Mouse (Mus musculus) adrenal gland, adult 8-10 months (tissue): ENCODE data around the gene Copz1. TPM values are rescaled to one million over a fixed set of nuclear protein-coding genes. Genes with fewer than 3 reads are reported as not detected.

Experiments
- DNase-seq: peaks from one replicate; pipeline ENCODE4 v3.0.0; 2022
- microRNA-seq, 2 experiments: library from miRNA; unstranded; fragments of <30 nt; microRNA quantifications; one replicate each; pipeline ENCODE4 v1.2.0; 2022
- total RNA-seq, 4 experiments: library from RNA; stranded (reverse); gene quantifications; 2 replicates each; pipeline ENCODE4 v1.2.4; 2022

Gene Copz1
- total RNA-seq, 4 experiments from 2014 or later, result 156 to 167 (median 161) TPM

DNA sequence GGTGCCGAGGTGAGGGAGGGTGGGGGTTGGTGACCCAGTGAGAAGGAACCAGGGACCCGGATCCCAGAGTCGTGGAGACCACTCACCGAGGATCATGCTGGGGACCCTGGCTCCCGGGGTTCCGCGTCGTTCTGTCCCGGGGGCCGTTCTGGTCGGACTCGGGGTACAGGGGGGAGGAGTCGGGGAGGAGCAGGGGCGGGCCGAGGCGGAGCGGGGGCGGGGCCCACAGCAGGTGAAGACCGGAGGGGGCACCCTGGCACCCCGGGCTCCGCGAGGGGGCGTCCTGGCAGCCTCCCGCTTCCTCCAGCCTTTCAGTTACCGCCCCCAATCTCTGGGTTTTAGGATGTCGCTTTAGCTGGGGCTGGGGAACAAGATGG lies 67.4 kb downstream of the Copz1 start, which contains the start of gene Zfp385a:
Gene Zfp385a, minus strand, starts transcription at position 133 of the 377 bp plus-strand sequence.
- DNase-seq, result no peak

DNA sequence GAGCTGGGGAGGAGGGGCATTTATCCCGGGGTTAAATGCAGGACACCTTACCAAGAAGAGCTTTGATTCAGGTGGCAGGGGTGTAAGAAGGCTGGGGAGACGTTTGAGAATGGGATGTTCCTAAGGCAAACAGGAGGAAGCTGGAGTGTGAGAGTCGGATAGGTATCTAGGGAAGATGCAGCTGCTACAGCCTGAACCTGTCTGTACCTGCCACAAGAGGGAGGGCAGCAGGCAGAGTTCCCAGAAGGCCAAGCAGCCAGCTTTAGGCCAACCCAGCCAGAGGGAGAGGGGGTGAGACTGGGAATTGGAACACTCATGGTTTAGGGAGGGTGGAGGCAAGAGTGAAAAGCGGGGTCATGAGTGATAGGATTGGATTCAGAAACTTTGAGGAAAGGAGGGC lies 68.3 kb downstream of the Copz1 start:
- no peak for DNase-seq

DNA sequence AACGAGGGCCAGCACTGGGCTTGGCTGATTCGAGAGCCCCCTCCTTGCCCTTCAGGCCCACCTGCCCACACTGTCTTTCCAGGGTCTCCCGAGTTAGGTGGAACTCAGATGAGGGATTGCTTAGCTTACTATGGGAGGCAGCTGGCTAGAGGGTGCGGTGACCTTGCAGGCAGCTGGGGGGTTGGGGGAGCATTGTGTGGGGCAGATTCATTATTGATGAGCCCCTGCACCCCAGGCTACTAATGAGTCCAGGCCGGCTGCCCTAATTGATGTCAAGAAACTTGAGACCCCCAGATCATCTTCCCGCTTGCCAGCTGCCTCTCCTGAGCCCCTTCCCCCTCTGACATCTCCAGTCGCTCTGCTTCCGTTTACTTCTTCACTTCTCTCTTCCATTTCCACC lies 69.0 kb downstream of the Copz1 start:
- DNase-seq, result no peak

DNA sequence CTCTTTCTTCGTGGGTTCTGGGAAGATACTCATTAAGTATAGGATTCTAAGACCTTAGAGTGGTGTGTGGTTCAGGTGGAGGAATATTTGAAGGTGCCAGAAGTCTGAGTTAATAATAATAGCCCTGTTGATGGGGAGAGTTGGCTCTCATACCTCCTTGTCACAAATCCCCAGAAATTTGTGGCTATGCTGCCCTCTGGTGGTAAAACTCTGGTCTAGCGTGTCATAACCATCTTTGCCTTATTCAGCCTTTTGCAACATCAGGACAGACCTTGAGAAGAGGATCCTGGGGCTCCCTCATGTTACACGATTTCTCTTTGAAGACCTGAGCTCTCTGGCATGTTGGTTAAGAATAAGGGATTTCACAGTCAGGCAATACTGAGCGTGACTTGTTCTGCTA lies 69.9 kb downstream of the Copz1 start:
- peak; percentile 67 for DNase-seq

DNA sequence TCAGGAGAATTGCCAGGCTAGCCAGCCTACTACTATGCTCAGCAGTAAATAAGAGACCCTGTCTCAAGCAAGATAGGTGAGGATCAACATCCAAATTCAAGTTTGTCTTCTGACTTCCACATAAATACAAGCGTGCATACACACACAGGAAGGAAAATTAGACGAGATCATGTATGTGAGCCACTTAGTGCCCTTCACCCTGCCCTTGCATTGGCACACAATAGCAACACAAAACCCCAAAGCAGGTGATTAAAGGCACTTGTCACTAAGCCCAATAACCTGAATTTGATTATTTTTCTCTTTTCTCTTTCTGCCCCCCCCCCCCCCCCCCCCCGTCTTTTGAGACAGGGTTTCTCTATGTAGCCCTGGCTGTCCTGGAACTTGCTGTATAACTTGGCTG lies 70.5 kb downstream of the Copz1 start:
- DNase-seq, result no peak

DNA sequence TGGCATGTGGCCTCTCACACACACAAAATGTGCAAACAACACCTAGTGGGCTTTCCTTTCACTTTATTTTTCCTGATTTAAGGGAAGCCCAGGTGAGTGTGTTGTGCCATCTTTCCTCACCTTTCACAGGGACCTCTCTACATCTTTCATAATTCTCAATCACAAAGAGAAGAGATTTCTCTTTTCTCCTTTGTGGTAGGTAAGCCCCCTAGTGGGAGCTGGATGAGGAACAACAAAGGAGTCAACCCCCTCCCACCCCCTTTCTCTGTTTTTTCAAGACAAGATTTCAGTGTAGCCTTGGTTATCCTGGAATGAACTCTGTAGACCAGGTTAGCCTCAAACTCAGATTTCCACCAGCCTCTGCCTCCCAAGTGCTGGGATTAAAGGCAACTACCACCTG lies 71.0 kb downstream of the Copz1 start:
- DNase-seq, result no peak

DNA sequence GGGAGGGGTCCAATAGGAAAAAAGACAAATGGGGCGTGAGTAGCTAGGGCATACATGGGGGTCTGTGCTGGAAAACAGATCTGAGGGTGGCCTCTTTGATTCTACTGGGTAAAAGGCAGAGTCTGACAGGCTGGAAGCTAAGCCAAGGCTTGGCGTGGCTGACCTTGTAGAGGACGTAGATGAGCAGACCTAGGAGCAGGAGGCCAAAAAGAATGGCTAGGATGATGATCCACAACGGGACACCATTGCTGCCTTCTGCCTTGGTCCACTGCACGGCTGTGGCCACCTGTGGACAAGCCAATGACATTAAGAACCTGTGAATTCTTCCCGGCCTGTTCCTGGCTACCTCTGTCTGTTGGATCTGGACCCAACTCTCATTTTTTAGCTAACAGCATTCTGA lies 73.3 kb downstream of the Copz1 start:
- DNase-seq, result no peak

DNA sequence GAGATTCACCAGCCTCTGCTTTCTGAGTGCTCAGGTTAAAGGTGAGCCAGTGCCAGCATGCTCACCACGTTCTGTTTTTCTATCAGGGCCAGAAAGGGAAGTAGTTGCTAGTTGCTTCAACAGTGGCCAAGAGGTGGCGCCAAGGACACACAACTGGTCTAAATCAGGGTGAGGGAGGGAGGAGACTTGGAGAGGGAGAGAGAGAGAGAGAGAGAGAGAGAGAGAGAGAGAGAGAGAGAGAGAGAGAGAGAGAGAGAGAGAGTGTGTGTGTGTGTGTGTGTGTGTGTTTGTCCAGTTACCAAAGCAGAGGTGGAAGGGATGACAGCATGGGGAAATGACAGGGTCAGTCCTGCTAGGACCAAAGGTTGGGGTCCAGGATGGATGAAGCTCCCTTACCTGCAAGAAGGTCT lies 74.8 kb downstream of the Copz1 start:
- DNase-seq, result no peak

Small RNA genes within 50 kb of the gene (microRNA-seq; reads per million reads assigned to microRNA genes)
- 42.6 to 67.5 reads per million in 2 experiments for gene Mir148b

Other genes starting within 250 kb of the Copz1 start
- gene Smug1, start 105.6 kb upstream of the Copz1 start, total RNA-seq, result 10 to 100 TPM; 14.3 to 22.9 (median 15.7) TPM
- gene Cbx5, start 32.9 kb upstream of the Copz1 start, total RNA-seq, result 100 to 1,000 TPM in 1 of 4 experiments, 10 to 100 TPM in 3; 74.3 to 104 (median 93.3) TPM
- gene Hnrnpa1, start 32.3 kb upstream of the Copz1 start, total RNA-seq, result 100 to 1,000 TPM; 151 to 278 (median 211) TPM
- under 1 TPM in 3 of 4 experiments, not detected in 1; 0.24 to 0.44 (median 0.37) TPM for gene Nfe2, start 14.3 kb upstream of the Copz1 start, total RNA-seq
- gene Gpr84, start 37.9 kb downstream of the Copz1 start, total RNA-seq, result not detected
- gene Zfp385a, start 67.4 kb downstream of the Copz1 start, total RNA-seq, result 10 to 100 TPM; 13.4 to 21.9 (median 19.1) TPM
- 10 to 100 TPM; 29.5 to 36.7 (median 34.0) TPM for gene Itga5, start 94.0 kb downstream of the Copz1 start, total RNA-seq
- gene Gtsf1, start 157.8 kb downstream of the Copz1 start, total RNA-seq, result not detected
- not detected for gene Gtsf2, start 175.8 kb downstream of the Copz1 start, total RNA-seq
- 10 to 100 TPM in 2 of 4 experiments, 1 to 10 TPM in 2; 4.8 to 13.3 (median 8.7) TPM for gene Nckap1l, start 181.1 kb downstream of the Copz1 start, total RNA-seq
- gene Pde1b, start 230.3 kb downstream of the Copz1 start, total RNA-seq, result 10 to 100 TPM in 2 of 4 experiments, 1 to 10 TPM in 2; 6.0 to 15.8 (median 10.5) TPM